Mouse (Mus musculus) cerebellum, adult 2 months (tissue): ENCODE data around the gene Zfr. TPM values are rescaled to one million over a fixed set of nuclear protein-coding genes. Genes with fewer than 3 reads are reported as not detected.
"Not testable (repeated sequence)": the region's sequence is repeated elsewhere in the genome, so short reads cannot be mapped to it uniquely, and the experiment has no call there.

ENCODE experiments used
- DNase-seq, 2 experiments: peaks; one replicate each; pipeline ENCODE4 v3.0.0; 2021
- H3K27ac ChIP-seq: fragments of 200-500 bp; 2 replicates; pipeline ENCODE4 v1.5.1; 2012; ENCODE audit warnings: low read length, control low read depth, inconsistent platforms; ENCODE audit not compliant: insufficient read depth
- H3K27me3 ChIP-seq: fragments of 200-500 bp; 2 replicates; pipeline ENCODE4 v1.6.1; 2012; ENCODE audit warnings: inconsistent platforms, mild to moderate bottlenecking, low read length, moderate library complexity; ENCODE audit not compliant: control insufficient read depth, insufficient read depth
- H3K4me1 ChIP-seq: fragments of 200-500 bp; 2 replicates; pipeline ENCODE4 v1.6.1; 2011; ENCODE audit warnings: low read length; ENCODE audit not compliant: control insufficient read depth, insufficient read depth
- H3K4me3 ChIP-seq: fragments of 200-500 bp; replicated peaks from 2 replicates; pipeline ENCODE3; 2011; ENCODE audit warnings: mild to moderate bottlenecking, low read depth, low read length, control low read depth; ENCODE audit not compliant: insufficient read depth
- CTCF ChIP-seq: fragments of 200-500 bp; IDR thresholded peaks from 2 replicates; pipeline ENCODE4 v1.5.1; 2011; ENCODE audit warnings: low read depth, mild to moderate bottlenecking, control low read depth, low read length, moderate library complexity, borderline replicate concordance; ENCODE audit not compliant: insufficient read depth
- POLR2A ChIP-seq: fragments of 200-500 bp; IDR thresholded peaks from 2 replicates; pipeline ENCODE4 v1.6.1; 2011; ENCODE audit warnings: low read length, control low read depth, borderline replicate concordance; ENCODE audit not compliant: insufficient read depth
- WGBS: fragments of 180-500 bp; shearing (Covaris S2); methylation state at CpG from one replicate; pipeline ENCODE4 v1.1.7; 2018; 5-methylcytosine and 5-hydroxymethylcytosine counted together
- polyA plus RNA-seq: library from polyadenylated mRNA; depleted of rRNA; stranded (reverse); fragments of >200 nt; gene quantifications from 2 replicates; pipeline ENCODE4 v1.2.3, GENCODE M21; 2012

Gene Zfr
- polyA plus RNA-seq, 1 experiment = 109 TPM

GRCm38 (mm10) chr15:12134546-12134945 lies 16.9 kb downstream of the Zfr start:
- peak in 1 of 2 experiments; percentile 41 for DNase-seq
- H3K27ac ChIP-seq = peak overlapping the region; percentile 78; the same call in 1 of the 2 replicates
- 3% methylated on average over 1 of the region's 1 CpGs for WGBS
- H3K4me1 ChIP-seq = peaks cover 6% of the 10 kb centered on the region
- H3K27me3 ChIP-seq = no peaks in the 10 kb centered on the region
- no peak for TF ChIP-seq CTCF
- no peak for TF ChIP-seq POLR2A
- no peak overlapping the region for H3K4me3 ChIP-seq

GRCm38 (mm10) chr15:12135368-12135767 lies 17.7 kb downstream of the Zfr start:
- WGBS = 3% methylated on average over 3 of the region's 3 CpGs
- Histone ChIP-seq H3K27ac (peak overlapping the region; percentile 81; the same call in 1 of the 2 replicates), H3K27me3 (no peaks in the 10 kb centered on the region), H3K4me1 (peaks cover 6% of the 10 kb centered on the region), H3K4me3 (no peak overlapping the region)
- no peak for TF ChIP-seq POLR2A
- no peak for TF ChIP-seq CTCF
- peak; percentile 47 to 77 for DNase-seq

DNA sequence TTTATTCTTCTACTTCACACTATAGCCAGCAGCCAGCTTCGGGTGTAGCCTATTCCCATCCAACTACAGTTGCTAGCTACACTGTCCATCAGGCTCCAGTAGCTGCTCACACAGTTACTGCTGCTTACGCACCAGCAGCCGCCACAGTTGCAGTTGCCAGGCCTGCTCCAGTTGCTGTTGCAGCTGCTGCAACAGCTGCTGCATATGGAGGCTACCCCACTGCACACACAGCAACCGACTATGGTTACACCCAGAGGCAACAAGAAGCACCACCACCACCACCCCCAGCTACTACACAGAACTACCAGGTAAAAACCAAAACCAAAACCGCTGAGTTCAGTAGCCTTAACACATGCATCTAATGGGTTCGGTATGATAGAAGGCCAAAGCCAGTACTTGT lies 18.7 kb downstream of the Zfr start:
- 70% methylated on average over 6 of the region's 6 CpGs for whole genome bisulfite sequencing
- TF ChIP-seq POLR2A (no peak), CTCF (no peak)
- no peaks in the 10 kb centered on the region for H3K27me3 ChIP-seq
- H3K4me1 ChIP-seq = peaks cover 6% of the 10 kb centered on the region
- H3K27ac ChIP-seq = no peak overlapping the region; the same call in 1 of the 2 replicates
- H3K4me3 ChIP-seq = no peak overlapping the region
- no peak for DNase-seq

- TF ChIP-seq CTCF (no peak), POLR2A (no peak)
- no peak for DNase-seq
- no peaks in the 10 kb centered on the region for H3K27me3 ChIP-seq
- H3K4me1 ChIP-seq = peaks cover 3% of the 10 kb centered on the region; the same call in 1 of the 2 replicates
- no peak overlapping the region for H3K27ac ChIP-seq
- no peak overlapping the region for H3K4me3 ChIP-seq
- 86% methylated on average over 8 of the region's 8 CpGs for WGBS
These were observed 23.5 kb downstream of the Zfr start for GRCm38 (mm10) chr15:12140985-12141729.

GRCm38 (mm10) chr15:12147423-12147822 lies 29.8 kb downstream of the Zfr start:
- no peak for TF ChIP-seq POLR2A
- Histone ChIP-seq H3K4me3 (no peak overlapping the region), H3K4me1 (no peaks in the 10 kb centered on the region), H3K27me3 (no peaks in the 10 kb centered on the region), H3K27ac (no peak overlapping the region)
- no peak for DNase-seq
- 87% methylated on average over 2 of the region's 2 CpGs for WGBS

GRCm38 (mm10) chr15:12149501-12149900 lies 31.9 kb downstream of the Zfr start:
- TF ChIP-seq POLR2A = no peak
- no peak for TF ChIP-seq CTCF
- Histone ChIP-seq H3K4me1 (no peaks in the 10 kb centered on the region), H3K4me3 (no peak overlapping the region), H3K27ac (no peak overlapping the region), H3K27me3 (no peaks in the 10 kb centered on the region)
- DNase-seq = no peak
- 93% methylated on average over 6 of the region's 6 CpGs for WGBS

- Histone ChIP-seq H3K27ac (no peak overlapping the region), H3K4me3 (no peak overlapping the region), H3K27me3 (no peaks in the 10 kb centered on the region), H3K4me1 (no peaks in the 10 kb centered on the region)
- TF ChIP-seq CTCF (no peak), POLR2A (no peak)
- WGBS = 40% methylated on average over 3 of the region's 3 CpGs
- DNase-seq = peak in 1 of 2 experiments; percentile 20
These were observed 36.1 kb downstream of the Zfr start for GRCm38 (mm10) chr15:12153747-12154146.

- H3K4me3 ChIP-seq = no peak overlapping the region
- WGBS = 62% methylated on average over 5 of the region's 5 CpGs
- TF ChIP-seq CTCF (no peak), POLR2A (no peak)
- DNase-seq = no peak
- no peaks in the 10 kb centered on the region for H3K4me1 ChIP-seq
- no peak overlapping the region for H3K27ac ChIP-seq
- H3K27me3 ChIP-seq = no peaks in the 10 kb centered on the region
These were observed 60.5 kb downstream of the Zfr start for GRCm38 (mm10) chr15:12178126-12178525.

DNA sequence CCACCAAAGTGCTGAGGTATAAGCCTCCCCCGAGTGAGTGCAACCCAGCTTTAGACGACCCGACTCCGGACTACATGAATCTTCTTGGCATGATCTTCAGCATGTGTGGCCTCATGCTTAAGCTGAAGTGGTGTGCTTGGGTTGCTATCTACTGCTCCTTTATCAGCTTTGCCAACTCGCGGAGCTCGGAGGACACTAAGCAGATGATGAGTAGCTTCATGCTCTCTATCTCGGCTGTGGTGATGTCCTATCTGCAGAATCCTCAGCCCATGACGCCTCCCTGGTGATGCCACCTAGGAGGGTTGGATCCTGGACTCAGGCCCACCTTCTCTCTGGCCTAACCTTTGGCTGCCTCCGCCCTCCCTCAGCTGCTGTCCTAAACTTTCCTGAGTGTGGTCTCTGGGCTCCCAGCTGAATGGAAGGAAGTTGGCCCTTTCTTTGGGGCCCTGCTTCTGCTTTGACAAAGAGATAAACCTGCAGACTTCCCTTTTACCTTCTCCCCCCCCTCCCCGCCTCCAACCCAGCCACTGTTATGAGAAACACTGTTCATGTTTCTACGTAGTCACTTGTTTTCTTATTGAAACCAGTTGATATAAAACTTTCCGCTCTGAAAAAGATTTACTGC lies 63.7 kb downstream of the Zfr start:
- WGBS = 90% methylated on average over 13 of the region's 13 CpGs

More for the DNA sequence above, 63.7 kb downstream of the Zfr start:
- not testable (repeated sequence) for H3K27me3 ChIP-seq, H3K4me3 ChIP-seq, DNase-seq, H3K4me1 ChIP-seq, H3K27ac ChIP-seq
